Mouse (Mus musculus): Measurements from ENCODE around the gene Ahrr. TPM values are rescaled to one million over a fixed set of nuclear protein-coding genes. Genes with fewer than 3 reads are reported as not detected.

Ahrr gene
- total RNA-seq, 4 experiments from 2014 or later = 0.85 to 2.0 (median 1.2) TPM

- DNase-seq (ENCODE audit: low spot score in 2 of 2) = peak; percentile 20 to 64
These were observed 46.8 kb downstream of the Ahrr start for GRCm38 (mm10) chr13:74245214-74245898.

GRCm38 (mm10) chr13:74237574-74237973 is 54.6 kb downstream of the Ahrr start:
- DNase-seq (ENCODE audit: low spot score in 2 of 2) = no peak

- DNase-seq (ENCODE audit: low spot score in 2 of 2) = no peak
These were observed 71.5 kb downstream of the Ahrr start for GRCm38 (mm10) chr13:74220659-74221058.

- DNase-seq (ENCODE audit: low spot score in 2 of 2) = no peak
These were observed 73.7 kb downstream of the Ahrr start for GRCm38 (mm10) chr13:74218441-74218840.

- DNase-seq (ENCODE audit: low spot score in 2 of 2) = peak in 1 of 2 experiments; percentile 23
These were observed 83.2 kb downstream of the Ahrr start for GRCm38 (mm10) chr13:74208986-74209345.

GRCm38 (mm10) chr13:74208317-74208985 is 83.7 kb downstream of the Ahrr start, which contains the start of gene Exoc3:
TSS of gene Exoc3 (minus strand) at chr13:74208732.
- peak; percentile 82 to 86 for DNase-seq (ENCODE audit: low spot score in 2 of 2)

GRCm38 (mm10) chr13:74196451-74196850 is 95.7 kb downstream of the Ahrr start:
- DNase-seq (ENCODE audit: low spot score in 2 of 2) = no peak

GRCm38 (mm10) chr13:74192613-74193012 is 99.5 kb downstream of the Ahrr start:
- no peak for DNase-seq (ENCODE audit: low spot score in 2 of 2)

- no peak for DNase-seq (ENCODE audit: low spot score in 2 of 2)
These were observed 109.0 kb downstream of the Ahrr start for GRCm38 (mm10) chr13:74183011-74183695.

- no peak for DNase-seq (ENCODE audit: low spot score in 2 of 2)
These were observed 120.1 kb downstream of the Ahrr start for GRCm38 (mm10) chr13:74172036-74172435.

GRCm38 (mm10) chr13:74169446-74170164 is 122.5 kb downstream of the Ahrr start:
- no peak for DNase-seq (ENCODE audit: low spot score in 2 of 2)

- DNase-seq (ENCODE audit: low spot score in 2 of 2) = no peak
These were observed 124.6 kb downstream of the Ahrr start for GRCm38 (mm10) chr13:74167492-74167891.

GRCm38 (mm10) chr13:74167057-74167413 is 125.1 kb downstream of the Ahrr start:
- no peak for DNase-seq (ENCODE audit: low spot score in 2 of 2)

GRCm38 (mm10) chr13:74166348-74167056 is 125.6 kb downstream of the Ahrr start:
- peak; percentile 23 to 28 for DNase-seq (ENCODE audit: low spot score in 2 of 2)

Other genes starting within 250 kb of the Ahrr start
- gene Cep72, start 230.0 kb downstream of the Ahrr start, total RNA-seq (2022) = 1 to 10 TPM; 2.6 to 3.7 (median 2.9) TPM
- gene Slc9a3, start 170.9 kb downstream of the Ahrr start, total RNA-seq (2022) = 1 to 10 TPM; 2.0 to 2.7 (median 2.4) TPM
- gene Exoc3, start 83.6 kb downstream of the Ahrr start, total RNA-seq (2022) = 10 to 100 TPM; 76.1 to 77.0 (median 76.6) TPM
- gene Pdcd6, start 25.2 kb upstream of the Ahrr start, total RNA-seq (2022) = 10 to 100 TPM; 80.1 to 87.1 (median 82.4) TPM
- 100 to 1,000 TPM; 345 to 381 (median 357) TPM for gene Sdha, start 57.9 kb upstream of the Ahrr start, total RNA-seq (2022)
- gene Ccdc127, start 58.0 kb upstream of the Ahrr start, total RNA-seq (2022) = 10 to 100 TPM; 78.1 to 94.3 (median 82.4) TPM
- gene Lrrc14b, start 71.7 kb upstream of the Ahrr start, total RNA-seq (2022) = under 1 TPM; 0.11 to 0.35 (median 0.19) TPM
- 1 to 10 TPM; 4.1 to 6.2 (median 4.8) TPM for gene Zfp72, start 98.5 kb upstream of the Ahrr start, total RNA-seq (2022)
- 100 to 1,000 TPM; 153 to 247 (median 197) TPM for gene Ftl1-ps1, start 107.4 kb upstream of the Ahrr start, total RNA-seq (2022)
- gene Zfp825, start 201.7 kb upstream of the Ahrr start, total RNA-seq (2022) = 1 to 10 TPM; 7.9 to 8.5 (median 8.2) TPM